Mouse (Mus musculus): ENCODE results near the gene Krtap4-13. TPM values are rescaled to one million over a fixed set of nuclear protein-coding genes. Genes with fewer than 3 reads are reported as not detected.
"Not testable (repeated sequence)": the region's sequence is repeated elsewhere in the genome, so short reads cannot be mapped to it uniquely, and the experiment has no call there.

Krtap4-13 gene
- not detected in 2 replicates for polyA plus RNA-seq (2015; fragmentation: Nextera tagmentation; extraction: Ambion mirVana)

- H3K36me3 ChIP-seq; H3K9ac ChIP-seq (replicated peaks); H3K27me3 ChIP-seq; ATAC-seq (replicated peaks); H3K27ac ChIP-seq (replicated peaks); H3K4me3 ChIP-seq; H3K4me2 ChIP-seq (replicated peaks); H3K4me1 ChIP-seq; H3K9me3 ChIP-seq: not testable (repeated sequence)
These were observed at the start of gene Krtap4-13 for GRCm38 (mm10) chr11:99809792-99810191. TSS of gene Krtap4-13 (minus strand) at chr11:99809892.

GRCm38 (mm10) chr11:99858761-99859160, 49.1 kb upstream of the Krtap4-13 start:
- no peak for ATAC-seq (replicated peaks)
- no peak overlapping the region for H3K9ac ChIP-seq (replicated peaks)
- H3K4me2 ChIP-seq (replicated peaks): no peak overlapping the region
- 74% methylated on average over 2 of the region's 2 CpGs for WGBS
- H3K27me3 ChIP-seq: no peaks in the 10 kb centered on the region
- H3K4me1 ChIP-seq: no peaks in the 10 kb centered on the region
- H3K9me3 ChIP-seq: no peaks in the 10 kb centered on the region
- no peaks in the 10 kb centered on the region for H3K36me3 ChIP-seq
- H3K4me3 ChIP-seq: no peak overlapping the region
- H3K27ac ChIP-seq (replicated peaks): no peak overlapping the region

DNA sequence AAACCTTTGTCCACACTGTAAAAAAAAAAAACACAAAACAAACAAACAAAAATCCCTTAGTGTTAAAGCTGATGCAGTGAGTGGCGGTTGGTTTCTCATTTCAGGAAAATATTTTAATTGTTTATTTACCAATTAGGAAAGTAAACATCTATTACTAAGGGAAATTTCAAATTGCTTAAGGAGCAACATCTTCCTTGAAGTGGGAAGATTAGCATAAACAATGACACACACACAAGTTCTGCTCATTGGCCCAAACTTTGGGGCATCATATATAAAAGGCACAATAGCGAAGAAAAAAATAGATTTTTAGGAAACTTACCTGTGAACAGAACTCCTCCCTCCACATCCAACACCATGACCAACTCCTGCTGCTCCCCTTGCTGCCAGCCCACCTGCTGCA, 47.9 kb upstream of the Krtap4-13 start, which contains the start of gene Gm11568:
Gene Gm11568, plus strand, starts transcription at position 301 of the 400 bp plus-strand sequence.
- H3K9ac ChIP-seq (replicated peaks): no peak within 1 kb of the TSS
- 83% methylated on average over 2 of the region's 2 CpGs for WGBS
- no peak within 1 kb of the TSS for H3K4me3 ChIP-seq
- no peaks in the 10 kb centered on the region for H3K36me3 ChIP-seq
- no peaks in the 10 kb centered on the region for H3K27me3 ChIP-seq
- H3K4me2 ChIP-seq (replicated peaks): no peak within 1 kb of the TSS
- H3K4me1 ChIP-seq: no peaks in the 10 kb centered on the region
- ATAC-seq (replicated peaks): no peak
- no peak within 1 kb of the TSS for H3K27ac ChIP-seq (replicated peaks)
- no peaks in the 10 kb centered on the region for H3K9me3 ChIP-seq

- H3K27ac ChIP-seq (replicated peaks): no peak overlapping the region
- 0 out of 2 replicates have a peak, but pooled peaks have one; percentile 32 for ATAC-seq (replicated peaks)
- no peaks in the 10 kb centered on the region for H3K4me1 ChIP-seq
These were observed 44.4 kb upstream of the Krtap4-13 start for GRCm38 (mm10) chr11:99854121-99854520.

GRCm38 (mm10) chr11:99851508-99851907, 41.8 kb upstream of the Krtap4-13 start, which contains the start of gene Krtap4-16:
TSS of gene Krtap4-16 (minus strand) at chr11:99851608.
- no peak within 1 kb of the TSS for H3K4me2 ChIP-seq (replicated peaks)
- H3K9me3 ChIP-seq: no peaks in the 10 kb centered on the region
- no peak for ATAC-seq (replicated peaks)
- no peaks in the 10 kb centered on the region for H3K27me3 ChIP-seq
- H3K4me3 ChIP-seq: no peak within 1 kb of the TSS
- no peaks in the 10 kb centered on the region for H3K36me3 ChIP-seq
- H3K27ac ChIP-seq (replicated peaks): no peak within 1 kb of the TSS
- no peak within 1 kb of the TSS for H3K9ac ChIP-seq (replicated peaks)
- no peaks in the 10 kb centered on the region for H3K4me1 ChIP-seq

More at GRCm38 (mm10) chr11:99854121-99854520, 44.4 kb upstream of the Krtap4-13 start:
- Histone ChIP-seq H3K4me3 (no peak overlapping the region), H3K36me3 (no peaks in the 10 kb centered on the region), H3K9me3 (no peaks in the 10 kb centered on the region), H3K4me2 (replicated peaks) (no peak overlapping the region), H3K27me3 (no peaks in the 10 kb centered on the region), H3K9ac (replicated peaks) (no peak overlapping the region)
- WGBS: 63% methylated on average over 3 of the region's 3 CpGs

- H3K4me2 ChIP-seq (replicated peaks): no peak overlapping the region
- no peaks in the 10 kb centered on the region for H3K27me3 ChIP-seq
- no peak overlapping the region for H3K4me3 ChIP-seq
- H3K4me1 ChIP-seq: 0 out of 2 replicates have a peak, but pooled peaks cover 3% of the 10 kb centered on the region
- H3K27ac ChIP-seq (replicated peaks): no peak overlapping the region
- no peaks in the 10 kb centered on the region for H3K9me3 ChIP-seq
- WGBS: 84% methylated on average over 2 of the region's 2 CpGs
- ATAC-seq (replicated peaks): no peak
- H3K36me3 ChIP-seq: no peaks in the 10 kb centered on the region
- no peak overlapping the region for H3K9ac ChIP-seq (replicated peaks)
These were observed 37.1 kb upstream of the Krtap4-13 start for GRCm38 (mm10) chr11:99846746-99847145.

- H3K9me3 ChIP-seq: no peaks in the 10 kb centered on the region
- H3K4me3 ChIP-seq: no peak overlapping the region
- H3K4me1 ChIP-seq: 0 out of 2 replicates have a peak, but pooled peaks cover 3% of the 10 kb centered on the region
- WGBS: 26% methylated on average over 1 of the region's 1 CpGs
- ATAC-seq (replicated peaks): no peak
- no peaks in the 10 kb centered on the region for H3K36me3 ChIP-seq
- H3K9ac ChIP-seq (replicated peaks): no peak overlapping the region
- no peaks in the 10 kb centered on the region for H3K27me3 ChIP-seq
- H3K27ac ChIP-seq (replicated peaks): no peak overlapping the region
- no peak overlapping the region for H3K4me2 ChIP-seq (replicated peaks)
These were observed 32.5 kb upstream of the Krtap4-13 start for GRCm38 (mm10) chr11:99842185-99842584.

GRCm38 (mm10) chr11:99837966-99838365, 28.3 kb upstream of the Krtap4-13 start, which contains the start of gene 2300003K06Rik:
TSS of gene 2300003K06Rik (minus strand) at chr11:99838066.
- ATAC-seq (replicated peaks): no peak
- 0 out of 2 replicates have a peak, but pooled peaks cover 3% of the 10 kb centered on the region for H3K4me1 ChIP-seq
- 74% methylated on average over 1 of the region's 1 CpGs for WGBS

DNA sequence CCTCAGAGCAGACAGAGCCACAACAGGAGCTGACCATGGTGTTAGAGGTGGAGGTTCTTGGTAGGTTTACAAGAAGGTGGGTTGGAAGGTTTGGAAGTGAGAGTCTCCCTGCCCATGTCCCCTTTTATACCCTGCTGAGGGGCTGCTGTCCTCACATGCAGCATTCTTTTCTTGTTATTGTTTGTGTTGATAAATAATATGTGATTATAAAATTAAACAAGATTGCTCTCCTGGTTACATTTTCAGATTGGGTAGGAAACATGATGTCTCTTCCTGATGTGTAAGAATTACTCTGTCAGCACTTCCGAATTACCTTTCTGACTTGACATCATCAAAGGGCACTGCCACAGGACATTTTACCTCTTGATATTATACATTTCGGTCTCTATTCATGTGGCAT, 5.9 kb upstream of the Krtap4-13 start, which contains the start of gene Gm11564:
Gene Gm11564, minus strand, starts transcription at position 101 of the 400 bp plus-strand sequence.
- 86% methylated on average over 2 of the region's 2 CpGs for WGBS
- H3K9ac ChIP-seq (replicated peaks); H3K4me1 ChIP-seq; H3K9me3 ChIP-seq; H3K36me3 ChIP-seq; H3K4me3 ChIP-seq; H3K27me3 ChIP-seq; ATAC-seq (replicated peaks); H3K27ac ChIP-seq (replicated peaks); H3K4me2 ChIP-seq (replicated peaks): not testable (repeated sequence)

More at GRCm38 (mm10) chr11:99837966-99838365, 28.3 kb upstream of the Krtap4-13 start, which contains the start of gene 2300003K06Rik:
- Histone ChIP-seq H3K27me3 (no peaks in the 10 kb centered on the region), H3K9me3 (no peaks in the 10 kb centered on the region), H3K4me3 (no peak within 1 kb of the TSS), H3K27ac (replicated peaks) (no peak within 1 kb of the TSS), H3K4me2 (replicated peaks) (no peak within 1 kb of the TSS), H3K36me3 (no peaks in the 10 kb centered on the region), H3K9ac (replicated peaks) (no peak within 1 kb of the TSS)

DNA sequence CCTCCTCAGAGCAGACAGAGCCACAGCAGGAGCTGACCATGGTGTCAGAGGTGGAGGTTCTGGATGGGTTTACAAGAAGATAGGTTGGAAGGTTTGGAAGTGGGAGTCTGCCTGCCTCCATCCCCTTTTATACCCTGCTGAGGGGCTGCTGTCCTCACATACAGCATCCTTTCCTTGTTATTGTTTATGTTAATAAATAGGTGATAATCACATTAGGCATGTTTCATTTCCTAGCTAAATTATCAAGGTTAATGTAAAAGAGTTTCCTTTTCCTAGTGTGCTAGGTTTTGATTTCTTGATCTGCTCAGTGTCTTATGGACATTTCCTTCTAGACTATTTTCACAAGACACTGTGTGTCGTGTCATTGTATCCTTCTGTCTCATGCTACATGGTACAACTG, 5.3 kb downstream of the Krtap4-13 start, which contains the start of gene Gm11554:
Gene Gm11554, minus strand, starts transcription at position 101 of the 400 bp plus-strand sequence.
- ATAC-seq (replicated peaks); H3K9me3 ChIP-seq: not testable (repeated sequence)

DNA sequence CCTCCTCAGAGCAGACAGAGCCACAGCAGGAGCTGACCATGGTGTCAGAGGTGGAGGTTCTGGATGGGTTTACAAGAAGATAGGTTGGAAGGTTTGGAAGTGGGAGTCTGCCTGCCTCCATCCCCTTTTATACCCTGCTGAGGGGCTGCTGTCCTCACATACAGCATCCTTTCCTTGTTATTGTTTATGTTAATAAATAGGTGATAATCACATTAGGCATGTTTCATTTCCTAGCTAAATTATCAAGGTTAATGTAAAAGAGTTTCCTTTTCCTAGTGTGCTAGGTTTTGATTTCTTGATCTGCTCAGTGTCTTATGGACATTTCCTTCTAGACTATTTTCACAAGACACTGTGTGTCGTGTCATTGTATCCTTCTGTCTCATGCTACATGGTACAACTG, 10.9 kb downstream of the Krtap4-13 start, which contains the start of gene Gm11569:
Gene Gm11569, minus strand, starts transcription at position 101 of the 400 bp plus-strand sequence.
- H3K27me3 ChIP-seq; H3K4me2 ChIP-seq (replicated peaks); ATAC-seq (replicated peaks); H3K27ac ChIP-seq (replicated peaks); H3K9me3 ChIP-seq; H3K4me3 ChIP-seq; H3K4me1 ChIP-seq; H3K36me3 ChIP-seq; H3K9ac ChIP-seq (replicated peaks): not testable (repeated sequence)
- no CpG with 5 or more reads among the region's 1 CpGs for WGBS

More for the DNA sequence above, 5.3 kb downstream of the Krtap4-13 start, which contains the start of gene Gm11554:
- not testable (repeated sequence) for H3K4me1 ChIP-seq; H3K4me2 ChIP-seq (replicated peaks); H3K27me3 ChIP-seq; H3K27ac ChIP-seq (replicated peaks); H3K4me3 ChIP-seq; H3K36me3 ChIP-seq; H3K9ac ChIP-seq (replicated peaks)
- WGBS: no CpG with 5 or more reads among the region's 1 CpGs

- Histone ChIP-seq H3K9me3 (no peaks in the 10 kb centered on the region), H3K27me3 (no peaks in the 10 kb centered on the region), H3K36me3 (no peaks in the 10 kb centered on the region), H3K27ac (replicated peaks) (no peak within 1 kb of the TSS), H3K4me2 (replicated peaks) (no peak within 1 kb of the TSS), H3K4me3 (no peak within 1 kb of the TSS), H3K9ac (replicated peaks) (no peak within 1 kb of the TSS), H3K4me1 (no peaks in the 10 kb centered on the region)
- WGBS: 72% methylated on average over 2 of the region's 2 CpGs
- no peak for ATAC-seq (replicated peaks)
These were observed 16.3 kb downstream of the Krtap4-13 start, which contains the start of gene Gm11596 for GRCm38 (mm10) chr11:99793367-99793766. TSS of gene Gm11596 (minus strand) at chr11:99793467.

GRCm38 (mm10) chr11:99784900-99785299, 24.8 kb downstream of the Krtap4-13 start, which contains the start of gene Krtap4-9:
TSS of gene Krtap4-9 (plus strand) at chr11:99785200.
- H3K27me3 ChIP-seq; ATAC-seq (replicated peaks); H3K4me2 ChIP-seq (replicated peaks): not testable (repeated sequence)

More at GRCm38 (mm10) chr11:99784900-99785299, 24.8 kb downstream of the Krtap4-13 start, which contains the start of gene Krtap4-9:
- H3K9ac ChIP-seq (replicated peaks); H3K4me3 ChIP-seq; H3K4me1 ChIP-seq; H3K36me3 ChIP-seq; H3K9me3 ChIP-seq; H3K27ac ChIP-seq (replicated peaks): not testable (repeated sequence)

All from forebrain, embryonic 15.5 days (tissue).